In the genomic region with DNA sequence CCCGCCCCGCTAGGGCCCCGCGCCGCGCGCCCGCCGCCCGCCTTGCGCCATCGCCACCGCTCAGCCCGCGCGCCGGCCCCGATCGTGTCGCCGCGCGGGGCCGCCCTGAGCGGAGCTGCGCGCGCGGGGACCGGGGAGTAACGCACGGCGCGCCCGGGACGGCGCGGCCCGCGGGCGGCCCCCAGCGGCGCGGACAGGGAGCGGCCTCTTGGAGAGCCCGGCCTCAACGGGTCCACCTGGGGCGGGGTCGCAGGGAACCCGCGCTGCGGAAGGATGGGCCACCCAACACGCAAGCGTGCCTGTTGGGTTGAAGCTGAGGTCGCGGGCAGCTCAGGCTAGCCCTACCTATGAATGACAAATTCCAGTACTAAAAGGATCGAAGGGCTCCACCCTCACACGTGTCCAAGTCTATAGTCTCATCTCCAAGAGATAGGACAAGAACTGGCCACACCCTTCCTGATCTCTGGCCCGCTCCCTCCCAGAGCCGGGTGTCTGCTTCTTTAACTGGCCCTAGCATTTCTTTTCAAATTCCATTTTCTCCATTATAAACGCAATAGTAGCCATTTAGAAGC, we compare ENCODE assay signal across 9 mouse cellular contexts. TPM values are rescaled to one million over a fixed set of nuclear protein-coding genes. Genes with fewer than 3 reads are reported as not detected.
DNase-seq lines count a peak whose midpoint lies in the region; ATAC-seq and TF ChIP-seq lines count a peak whose summit lies in the region.
"Had no signal": no experiment of that assay in that cellular context is flagged by ENCODE, and none has a peak within 500 bp of the region (broad histone marks: within the 10 kb centered on the region; RNA-seq: fewer than 3 reads in every experiment).

A gene (minus strand): TSS at position 228 of the 572 bp plus-strand sequence.

- 1% methylated on average over 61 of the region's 61 CpGs for WGBS in intestine, postnatal 0 days
- WGBS in limb, embryonic 12.5 days: 3% methylated on average over 45 of the region's 61 CpGs
- 3% methylated on average over 57 of the region's 61 CpGs for WGBS in midbrain, embryonic 14.5 days

- H3K27me3 ChIP-seq in intestine, postnatal 0 days (replicated peaks; ENCODE audit: control insufficient read depth, insufficient read depth, low read length): no peaks in the 10 kb centered on the region
- H3K27me3 ChIP-seq in limb, embryonic 12.5 days: peaks cover 67% of the 10 kb centered on the region
- H3K27me3 ChIP-seq in midbrain, embryonic 14.5 days (ENCODE audit: control insufficient read depth, insufficient read depth, low read length): peaks cover 30% of the 10 kb centered on the region
- H3K27me3 ChIP-seq: Patski had no signal

- H3K27ac ChIP-seq in intestine, postnatal 0 days (ENCODE audit: low read depth, low read length): peak within 1 kb of the TSS; percentile 88
- H3K27ac ChIP-seq in limb, embryonic 12.5 days: no peak within 1 kb of the TSS
- peak within 1 kb of the TSS; percentile 67 for H3K27ac ChIP-seq in midbrain, embryonic 14.5 days (replicated peaks; ENCODE audit: low read depth, low read length)

- no peaks in the 10 kb centered on the region for H3K9me3 ChIP-seq in intestine, postnatal 0 days (ENCODE audit: control insufficient read depth)
- H3K9me3 ChIP-seq in limb, embryonic 12.5 days: no peaks in the 10 kb centered on the region
- H3K9me3 ChIP-seq in midbrain, embryonic 14.5 days (ENCODE audit: control insufficient read depth, low read length): no peaks in the 10 kb centered on the region

- H3K36me3 ChIP-seq in intestine, postnatal 0 days (ENCODE audit: control insufficient read depth, insufficient read depth): no peaks in the 10 kb centered on the region
- no peaks in the 10 kb centered on the region for H3K36me3 ChIP-seq in limb, embryonic 12.5 days
- no peaks in the 10 kb centered on the region for H3K36me3 ChIP-seq in midbrain, embryonic 14.5 days (ENCODE audit: control insufficient read depth, insufficient read depth, low read length)

- peak within 1 kb of the TSS; percentile 85 for H3K9ac ChIP-seq in intestine, postnatal 0 days (ENCODE audit: low read depth, low read length)
- H3K9ac ChIP-seq in limb, embryonic 12.5 days (replicated peaks): peak within 1 kb of the TSS; percentile 63
- H3K9ac ChIP-seq in midbrain, embryonic 14.5 days (replicated peaks; ENCODE audit: low read length): peak within 1 kb of the TSS; percentile 84

- peak within 1 kb of the TSS; percentile 69 for H3K4me3 ChIP-seq in intestine, postnatal 0 days (ENCODE audit: low read depth, low read length)
- H3K4me3 ChIP-seq in limb, embryonic 12.5 days (replicated peaks): peak within 1 kb of the TSS; percentile 58
- peak within 1 kb of the TSS; percentile 68 for H3K4me3 ChIP-seq in midbrain, embryonic 14.5 days (replicated peaks; ENCODE audit: low read depth, low read length)

- peak; percentile 68 for TF ChIP-seq CTCF in intestine, postnatal 0 days (IDR thresholded peaks at IDR 0.05; ENCODE audit: low read depth)

- peak; percentile 30 for DNase-seq in gastrocnemius, adult 18-20 months (ENCODE audit: low spot score)
- DNase-seq in gastrocnemius, adult 8-10 months (ENCODE audit: low spot score in 2 of 2): no peak
- DNase-seq in cerebellum, postnatal 10 days: peak; percentile 75 to 80
- peak; percentile 29 for DNase-seq in gastrocnemius, postnatal 25 days
- DNase-seq in midbrain, embryonic 14.5 days: peak; percentile 85
- peak; percentile 56 to 85 for DNase-seq in spleen, postnatal 4 days (ENCODE audit: low spot score in 2 of 2)

- ATAC-seq in intestine, postnatal 0 days: peak; percentile 79
- ATAC-seq in limb, embryonic 12.5 days (ENCODE audit: insufficient number of reproducible peaks, insufficient read depth, low FRiP score, low TSS enrichment, low read depth): peak; percentile 72
- peak; percentile 83 for ATAC-seq in midbrain, embryonic 14.5 days (ENCODE audit: low FRiP score, low TSS enrichment)
- ATAC-seq: Patski had no signal

- 0 out of 2 replicates have a peak, but pooled peaks cover 7% of the 10 kb centered on the region for H3K4me1 ChIP-seq in intestine, postnatal 0 days (replicated peaks; ENCODE audit: control insufficient read depth, insufficient read depth, low read length)
- peaks cover 16% of the 10 kb centered on the region for H3K4me1 ChIP-seq in limb, embryonic 12.5 days (replicated peaks)
- H3K4me1 ChIP-seq in midbrain, embryonic 14.5 days (ENCODE audit: control insufficient read depth, insufficient read depth, low read length): peaks cover 4% of the 10 kb centered on the region; the same call in 1 of the 2 replicates

- H3K4me2 ChIP-seq in intestine, postnatal 0 days (replicated peaks; ENCODE audit: low read depth): peak within 1 kb of the TSS; percentile 95
- H3K4me2 ChIP-seq in limb, embryonic 12.5 days: peak within 1 kb of the TSS; percentile 95
- H3K4me2 ChIP-seq in midbrain, embryonic 14.5 days (ENCODE audit: low read length): peak within 1 kb of the TSS; percentile 80

RNA-seq across cellular contexts. Expression of the gene that starts here (rescaled TPM):
- total RNA-seq in gastrocnemius, adult 18-20 months (2021): 1 to 10 TPM in 1 of 2 experiments, under 1 TPM in 1; 0.66 to 1.4 TPM
- 1 to 10 TPM in 1 of 4 experiments, under 1 TPM in 3; 0.44 to 2.0 (median 0.64) TPM for total RNA-seq in gastrocnemius, adult 8-10 months (2022)
- total RNA-seq in gastrocnemius, postnatal 25 days (2021): 1 to 10 TPM; 1.1 to 1.4 TPM
- polyA plus RNA-seq in intestine, postnatal 0 days (2015; fragmentation: Nextera tagmentation; extraction: Ambion mirVana): 33.4 and 33.8 TPM in 2 replicates
- 0.77 and 1.1 TPM in 2 replicates for polyA plus RNA-seq in limb, embryonic 12.5 days (2016; fragmentation: Nextera tagmentation; extraction: Ambion mirVana)
- 38.6 and 64.0 TPM in 2 replicates for polyA plus RNA-seq in midbrain, embryonic 14.5 days (2014; fragmentation: Nextera tagmentation; extraction: Ambion mirVana)

Comparison
In these comparisons a context has a peak if more than half of its experiments do, and no peak if none do; other contexts are left out.
1. RNA of the gene that starts here (polyA plus RNA-seq): 38.6 to 64.0 TPM in midbrain, embryonic 14.5 days and 33.4 to 33.8 TPM in intestine, postnatal 0 days; 0.77 to 1.1 TPM in limb, embryonic 12.5 days; every median in the first group is over 10 times any median in the second.
2. DNase-seq: peak in gastrocnemius, adult 18-20 months (single experiment), cerebellum, postnatal 10 days (2 of 2), gastrocnemius, postnatal 25 days (single experiment), midbrain, embryonic 14.5 days (single experiment) and spleen, postnatal 4 days (2 of 2); none in gastrocnemius, adult 8-10 months (0 of 2).
3. Peak in every context shown above with its lines, with median percentiles within 50 percentile points of each other: ATAC-seq, H3K4me2 ChIP-seq, H3K4me3 ChIP-seq and H3K9ac ChIP-seq.